Mouse (Mus musculus) liver, embryonic 13.5 days (tissue): ENCODE measurements around the gene Riok2. TPM values are rescaled to one million over a fixed set of nuclear protein-coding genes. Genes with fewer than 3 reads are reported as not detected.

Experiments
- ATAC-seq: fragments of 200-750 bp; cut with Nextera tagmentation; 2 replicates; pipeline ENCODE4 v1.8.0; 2017; ENCODE audit warnings: low read depth, mild to moderate bottlenecking, moderate number of reproducible peaks, moderate library complexity
- DNase-seq: peaks from one replicate; pipeline ENCODE4 v3.0.0; 2022
- H3K27ac ChIP-seq: fragments of 300-500 bp; sonication (generic); 2 replicates; pipeline ENCODE4 v1.5.1; 2015; ENCODE audit warnings: moderate library complexity, mild to moderate bottlenecking, inconsistent platforms
- H3K27me3 ChIP-seq: fragments of 300-500 bp; sonication (generic); 2 replicates; pipeline ENCODE4 v1.6.1; 2015; ENCODE audit warnings: mild to moderate bottlenecking, inconsistent platforms
- H3K36me3 ChIP-seq: fragments of 300-500 bp; sonication (generic); 2 replicates; pipeline ENCODE4 v1.6.1; 2015; ENCODE audit warnings: mild to moderate bottlenecking, inconsistent platforms
- H3K4me1 ChIP-seq: fragments of 300-500 bp; sonication (generic); replicated peaks from 2 replicates; pipeline ENCODE4 v1.6.1; 2015; ENCODE audit warnings: inconsistent platforms
- H3K4me2 ChIP-seq: fragments of 300-500 bp; sonication (generic); 2 replicates; pipeline ENCODE4 v1.6.1; 2015; ENCODE audit warnings: inconsistent platforms, mild to moderate bottlenecking, moderate library complexity
- H3K4me3 ChIP-seq: fragments of 300-500 bp; sonication (generic); replicated peaks from 2 replicates; pipeline ENCODE4 v1.5.1; 2015; ENCODE audit warnings: mild to moderate bottlenecking, inconsistent platforms
- H3K9ac ChIP-seq: fragments of 300-500 bp; sonication (generic); 2 replicates; pipeline ENCODE4 v1.6.1; 2015; ENCODE audit warnings: mild to moderate bottlenecking, inconsistent platforms
- H3K9me3 ChIP-seq: fragments of 300-500 bp; sonication (generic); replicated peaks from 2 replicates; pipeline ENCODE4 v1.6.1; 2016; ENCODE audit warnings: inconsistent platforms
- WGBS: fragments of 180-500 bp; shearing (Covaris S2); methylation state at CpG from one replicate; pipeline ENCODE4 v1.1.7; 2015; ENCODE audit not compliant: insufficient replicate concordance; 5-methylcytosine and 5-hydroxymethylcytosine counted together
- polyA plus RNA-seq: library from polyadenylated mRNA; unstranded; fragments of >200 nt; fragmentation: Nextera tagmentation; extraction: Ambion mirVana; gene quantifications from 2 replicates; pipeline ENCODE4 v1.2.1, GENCODE M21; 2015

Gene Riok2
- polyA plus RNA-seq, 1 experiment from 2014 or later, result 17.0 TPM

DNA sequence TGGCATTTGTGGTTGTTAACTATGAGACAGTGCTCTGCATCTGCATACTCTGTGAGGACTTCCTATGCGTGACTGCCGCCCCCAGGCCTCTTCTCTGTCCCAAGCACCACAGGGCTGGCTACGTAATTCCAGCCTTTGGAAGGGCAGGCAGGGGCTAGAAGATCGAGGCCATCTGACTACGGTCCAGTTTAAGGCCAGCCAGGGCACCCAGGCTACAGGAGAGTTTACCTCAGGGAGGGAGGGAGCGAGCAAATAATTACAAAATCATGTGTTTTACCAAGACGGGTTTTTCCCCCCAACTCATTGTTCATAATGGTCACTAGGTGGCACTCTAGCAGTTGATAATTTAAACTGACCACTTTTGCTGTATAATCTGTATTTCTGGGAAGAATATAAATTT lies 18.8 kb downstream of the Riok2 start:
- Histone ChIP-seq H3K9ac (no peak overlapping the region), H3K4me1 (no peaks in the 10 kb centered on the region), H3K27me3 (no peaks in the 10 kb centered on the region), H3K36me3 (peaks cover 22% of the 10 kb centered on the region), H3K4me3 (no peak overlapping the region), H3K9me3 (no peaks in the 10 kb centered on the region), H3K27ac (no peak overlapping the region), H3K4me2 (no peak overlapping the region)
- ATAC-seq, result peak; percentile 53; the same call in 1 of the 2 replicates
- 66% methylated on average over 7 of the region's 7 CpGs for WGBS
- no peak for DNase-seq

GRCm38 (mm10) chr17:17393300-17393699 lies 19.2 kb downstream of the Riok2 start:
- no peaks in the 10 kb centered on the region for H3K27me3 ChIP-seq
- H3K27ac ChIP-seq, result no peak overlapping the region
- 72% methylated on average over 6 of the region's 6 CpGs for WGBS
- H3K9me3 ChIP-seq, result no peaks in the 10 kb centered on the region
- no peak overlapping the region for H3K9ac ChIP-seq
- no peak overlapping the region for H3K4me3 ChIP-seq
- no peak for DNase-seq
- no peaks in the 10 kb centered on the region for H3K4me1 ChIP-seq
- H3K36me3 ChIP-seq, result peaks cover 21% of the 10 kb centered on the region
- no peak for ATAC-seq
- H3K4me2 ChIP-seq, result no peak overlapping the region

GRCm38 (mm10) chr17:17394336-17394735 lies 20.2 kb downstream of the Riok2 start:
- no peaks in the 10 kb centered on the region for H3K27me3 ChIP-seq
- H3K9me3 ChIP-seq, result no peaks in the 10 kb centered on the region
- peak; percentile 23 for DNase-seq
- H3K4me3 ChIP-seq, result no peak overlapping the region
- H3K27ac ChIP-seq, result no peak overlapping the region
- H3K4me1 ChIP-seq, result no peaks in the 10 kb centered on the region
- peaks cover 14% of the 10 kb centered on the region for H3K36me3 ChIP-seq
- WGBS, result 30% methylated on average over 4 of the region's 4 CpGs
- H3K4me2 ChIP-seq, result no peak overlapping the region
- no peak for ATAC-seq
- H3K9ac ChIP-seq, result no peak overlapping the region

GRCm38 (mm10) chr17:17396869-17397268 lies 22.8 kb downstream of the Riok2 start:
- Histone ChIP-seq H3K27me3 (no peaks in the 10 kb centered on the region), H3K9me3 (no peaks in the 10 kb centered on the region), H3K9ac (no peak overlapping the region), H3K36me3 (peaks cover 4% of the 10 kb centered on the region; the same call in 1 of the 2 replicates), H3K4me2 (no peak overlapping the region), H3K4me3 (no peak overlapping the region), H3K27ac (no peak overlapping the region), H3K4me1 (no peaks in the 10 kb centered on the region)
- DNase-seq (no peak), ATAC-seq (no peak)
- 33% methylated on average over 1 of the region's 1 CpGs for WGBS

GRCm38 (mm10) chr17:17398664-17399063 lies 24.6 kb downstream of the Riok2 start:
- ATAC-seq (no peak), DNase-seq (no peak)
- no peak overlapping the region for H3K9ac ChIP-seq
- H3K4me3 ChIP-seq, result no peak overlapping the region
- no peaks in the 10 kb centered on the region for H3K9me3 ChIP-seq
- WGBS, result 17% methylated on average over 2 of the region's 2 CpGs
- H3K4me2 ChIP-seq, result no peak overlapping the region
- H3K27me3 ChIP-seq, result no peaks in the 10 kb centered on the region
- peaks cover 4% of the 10 kb centered on the region; the same call in 1 of the 2 replicates for H3K36me3 ChIP-seq
- H3K27ac ChIP-seq, result no peak overlapping the region
- H3K4me1 ChIP-seq, result no peaks in the 10 kb centered on the region

DNA sequence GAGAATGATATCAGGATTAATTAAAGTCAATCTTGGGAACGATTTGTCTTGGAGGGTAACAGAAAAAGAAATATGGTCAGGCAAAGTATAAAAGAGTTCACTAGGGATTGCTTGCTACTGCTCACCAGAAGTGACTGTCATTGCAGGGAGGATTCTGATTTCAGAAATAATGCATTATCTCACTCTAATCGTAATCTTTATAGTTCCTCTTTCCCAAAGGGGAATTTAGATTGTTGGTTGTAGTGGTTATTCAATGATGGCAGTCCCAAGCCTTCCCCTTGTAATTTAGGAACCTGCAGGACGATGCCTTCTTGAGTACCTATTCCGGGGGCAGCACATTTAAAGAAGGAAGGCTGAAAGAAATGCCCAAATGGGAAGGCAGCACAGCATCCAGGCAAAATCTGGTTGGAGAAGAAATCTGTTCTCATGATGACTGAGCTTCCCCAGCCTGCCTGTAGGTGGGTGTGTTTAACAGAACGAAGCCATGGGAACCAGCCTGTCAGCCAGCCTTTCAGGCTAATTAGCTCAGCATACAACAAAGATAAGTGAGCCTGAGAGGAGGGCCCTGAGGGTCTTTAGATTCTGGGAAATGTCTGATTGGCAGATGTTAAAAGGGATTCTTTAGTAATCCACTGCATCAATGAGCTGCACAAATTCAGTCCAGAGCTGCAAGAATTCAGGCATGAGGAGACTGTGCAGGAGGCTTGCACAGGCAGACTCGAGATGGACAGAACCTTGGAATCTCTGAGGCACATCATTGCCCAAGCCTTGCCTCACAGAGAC lies 28.3 kb downstream of the Riok2 start, which contains the start of gene Lix1:
Gene Lix1 (plus strand): TSS at position 451 of the 783 bp plus-strand sequence.
- Histone ChIP-seq H3K36me3 (no peaks in the 10 kb centered on the region), H3K27ac (no peak within 1 kb of the TSS), H3K4me1 (no peaks in the 10 kb centered on the region), H3K9me3 (no peaks in the 10 kb centered on the region), H3K27me3 (no peaks in the 10 kb centered on the region), H3K4me3 (no peak within 1 kb of the TSS), H3K9ac (no peak within 1 kb of the TSS), H3K4me2 (no peak within 1 kb of the TSS)
- ATAC-seq (no peak), DNase-seq (no peak)
- 33% methylated on average over 6 of the region's 6 CpGs for WGBS

- no peaks in the 10 kb centered on the region for H3K9me3 ChIP-seq
- no peak overlapping the region for H3K27ac ChIP-seq
- no peak overlapping the region for H3K4me3 ChIP-seq
- no peak overlapping the region for H3K4me2 ChIP-seq
- 51% methylated on average over 5 of the region's 5 CpGs for WGBS
- no peaks in the 10 kb centered on the region for H3K27me3 ChIP-seq
- H3K4me1 ChIP-seq, result no peaks in the 10 kb centered on the region
- H3K9ac ChIP-seq, result no peak overlapping the region
- no peak for DNase-seq
- ATAC-seq, result no peak
- H3K36me3 ChIP-seq, result no peaks in the 10 kb centered on the region
Measured at GRCm38 (mm10) chr17:17403038-17403437, 28.9 kb downstream of the Riok2 start.

DNA sequence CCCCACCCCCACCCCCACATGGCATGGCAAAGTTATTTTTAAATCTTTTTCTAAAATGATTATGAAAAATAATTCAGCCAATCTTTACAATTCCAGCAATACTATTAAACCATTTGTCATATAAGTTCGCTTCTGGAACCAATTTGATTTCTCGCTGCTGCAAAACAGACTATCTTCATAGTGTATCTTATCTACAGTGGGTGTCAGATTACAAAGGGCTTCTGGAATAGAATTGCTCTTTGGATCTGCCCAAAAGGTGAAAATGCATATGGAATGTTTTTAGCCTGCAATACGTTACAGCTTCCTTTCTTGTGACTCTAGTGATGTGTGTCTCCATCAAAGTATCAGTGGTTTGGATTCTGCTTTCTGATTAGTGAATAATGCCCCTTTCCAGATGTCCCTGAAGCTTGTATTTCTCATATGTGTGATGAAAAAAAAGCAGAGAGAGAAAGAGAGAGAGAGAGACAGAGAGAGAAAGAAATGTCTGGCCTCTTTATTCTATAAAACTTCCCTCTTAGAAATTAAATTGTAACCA lies 29.5 kb downstream of the Riok2 start:
- no peaks in the 10 kb centered on the region for H3K4me1 ChIP-seq
- ATAC-seq, result no peak
- no peak for DNase-seq
- no peaks in the 10 kb centered on the region for H3K9me3 ChIP-seq
- H3K4me2 ChIP-seq, result no peak overlapping the region
- H3K9ac ChIP-seq, result no peak overlapping the region
- H3K4me3 ChIP-seq, result no peak overlapping the region
- H3K27me3 ChIP-seq, result no peaks in the 10 kb centered on the region
- WGBS, result 50% methylated on average over 3 of the region's 3 CpGs
- H3K27ac ChIP-seq, result no peak overlapping the region
- no peaks in the 10 kb centered on the region for H3K36me3 ChIP-seq

GRCm38 (mm10) chr17:17404811-17405544 lies 30.9 kb downstream of the Riok2 start:
- DNase-seq, result no peak
- Histone ChIP-seq H3K9ac (no peak overlapping the region), H3K36me3 (no peaks in the 10 kb centered on the region), H3K27me3 (no peaks in the 10 kb centered on the region), H3K4me1 (no peaks in the 10 kb centered on the region), H3K9me3 (no peaks in the 10 kb centered on the region), H3K4me3 (no peak overlapping the region), H3K27ac (no peak overlapping the region), H3K4me2 (no peak overlapping the region)
- no peak for ATAC-seq
- 53% methylated on average over 8 of the region's 8 CpGs for WGBS

DNA sequence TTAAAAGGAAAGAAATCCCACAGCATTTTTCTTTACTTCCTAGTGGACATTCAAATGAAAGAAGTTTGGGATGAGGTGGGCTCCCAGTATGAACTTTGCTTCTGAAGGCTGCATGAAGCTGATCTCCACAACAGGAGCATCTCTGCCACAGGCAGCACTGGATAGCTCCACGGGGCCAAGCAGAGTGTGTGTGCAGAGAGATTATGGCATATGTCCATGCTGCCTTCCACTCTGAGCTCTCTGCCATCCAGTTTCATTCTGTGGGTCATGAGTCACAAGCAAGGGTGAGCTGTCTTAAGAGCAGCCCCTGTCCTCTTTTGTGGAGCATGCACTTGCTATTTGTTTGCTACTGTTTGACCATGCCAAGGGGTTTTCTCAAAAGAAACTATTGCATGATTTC lies 31.5 kb downstream of the Riok2 start:
- H3K4me1 ChIP-seq, result no peaks in the 10 kb centered on the region
- H3K4me2 ChIP-seq, result no peak overlapping the region
- no peaks in the 10 kb centered on the region for H3K36me3 ChIP-seq
- no peak overlapping the region for H3K27ac ChIP-seq
- H3K9ac ChIP-seq, result no peak overlapping the region
- ATAC-seq (no peak), DNase-seq (no peak)
- 36% methylated on average over 1 of the region's 1 CpGs for WGBS
- H3K9me3 ChIP-seq, result no peaks in the 10 kb centered on the region
- H3K4me3 ChIP-seq, result no peak overlapping the region
- H3K27me3 ChIP-seq, result no peaks in the 10 kb centered on the region

- H3K4me1 ChIP-seq, result no peaks in the 10 kb centered on the region
- no peak for ATAC-seq
- no peaks in the 10 kb centered on the region for H3K9me3 ChIP-seq
- DNase-seq, result no peak
- H3K27ac ChIP-seq, result no peak overlapping the region
- H3K27me3 ChIP-seq, result no peaks in the 10 kb centered on the region
- no peak overlapping the region for H3K4me2 ChIP-seq
- H3K36me3 ChIP-seq, result no peaks in the 10 kb centered on the region
- H3K4me3 ChIP-seq, result no peak overlapping the region
- no peak overlapping the region for H3K9ac ChIP-seq
- 59% methylated on average over 6 of the region's 6 CpGs for WGBS
Measured at GRCm38 (mm10) chr17:17408137-17408536, 34.0 kb downstream of the Riok2 start.
